Mouse (Mus musculus) midbrain, embryonic 16.5 days (tissue): ENCODE data around the gene Tex47. TPM values are rescaled to one million over a fixed set of nuclear protein-coding genes. Genes with fewer than 3 reads are reported as not detected.

Experiments used
- polyA plus RNA-seq: library from polyadenylated mRNA; unstranded; fragments of >200 nt; fragmentation: Nextera tagmentation; extraction: Ambion mirVana; gene quantifications from 2 replicates; pipeline ENCODE4 v1.2.1, GENCODE M21; 2015

Tex47 gene
- polyA plus RNA-seq, 1 experiment from 2014 or later: 0.87 TPM

Other genes with a start within 250 kb of the Tex47 start
- 3.3 and 3.6 TPM in 2 replicates for gene Zfp804b, start 40.6 kb downstream of the Tex47 start, polyA plus RNA-seq